Mouse (Mus musculus) heart, embryonic 12.5 days (tissue): Measurements from ENCODE around the gene Dck. TPM values are rescaled to one million over a fixed set of nuclear protein-coding genes. Genes with fewer than 3 reads are reported as not detected.
A peak's percentile ranks its signal among the peaks of the same experiment; 100 is the strongest.
"Not testable (repeated sequence)": the region's sequence is repeated elsewhere in the genome, so short reads cannot be mapped to it uniquely, and the experiment has no call there.

Experiments
- ATAC-seq: fragments of 200-750 bp; cut with Nextera tagmentation; 2 replicates; pipeline ENCODE4 v1.8.0; 2017; ENCODE audit warnings: moderate TSS enrichment, moderate library complexity; ENCODE audit not compliant: insufficient number of reproducible peaks, low FRiP score
- H3K27ac ChIP-seq: fragments of 300-500 bp; sonication (generic); 2 replicates; pipeline ENCODE4 v1.5.1; 2016; ENCODE audit warnings: mild to moderate bottlenecking, moderate library complexity; ENCODE audit not compliant: poor library complexity, severe bottlenecking
- H3K27me3 ChIP-seq: fragments of 300-500 bp; sonication (generic); replicated peaks from 2 replicates; pipeline ENCODE4 v1.6.1; 2016; ENCODE audit warnings: mild to moderate bottlenecking, moderate library complexity
- H3K36me3 ChIP-seq: fragments of 300-500 bp; sonication (generic); 2 replicates; pipeline ENCODE4 v1.6.1; 2016; ENCODE audit warnings: mild to moderate bottlenecking, moderate library complexity
- H3K4me1 ChIP-seq: fragments of 300-500 bp; sonication (generic); replicated peaks from 2 replicates; pipeline ENCODE4 v1.6.1; 2016; ENCODE audit warnings: mild to moderate bottlenecking
- H3K4me2 ChIP-seq: fragments of 300-500 bp; sonication (generic); 2 replicates; pipeline ENCODE4 v1.6.1; 2016; ENCODE audit warnings: mild to moderate bottlenecking, moderate library complexity
- H3K4me3 ChIP-seq: fragments of 300-500 bp; sonication (generic); 2 replicates; pipeline ENCODE4 v1.5.1; 2016; ENCODE audit warnings: mild to moderate bottlenecking
- H3K9ac ChIP-seq: fragments of 300-500 bp; sonication (generic); 2 replicates; pipeline ENCODE4 v1.6.1; 2016; ENCODE audit warnings: mild to moderate bottlenecking, moderate library complexity
- H3K9me3 ChIP-seq: fragments of 300-500 bp; sonication (generic); replicated peaks from 2 replicates; pipeline ENCODE4 v1.6.1; 2016; ENCODE audit warnings: mild to moderate bottlenecking, moderate library complexity
- WGBS: fragments of 180-500 bp; shearing (Covaris S2); methylation state at CpG from one replicate; pipeline ENCODE4 v1.1.7; 2016; 5-methylcytosine and 5-hydroxymethylcytosine counted together
- polyA plus RNA-seq: library from polyadenylated mRNA; unstranded; fragments of >200 nt; fragmentation: Nextera tagmentation; extraction: Ambion mirVana; gene quantifications from 2 replicates; pipeline ENCODE4 v1.2.1, GENCODE M21; 2016

Dck gene
- polyA plus RNA-seq = 48.3 and 49.1 TPM in 2 replicates

DNA sequence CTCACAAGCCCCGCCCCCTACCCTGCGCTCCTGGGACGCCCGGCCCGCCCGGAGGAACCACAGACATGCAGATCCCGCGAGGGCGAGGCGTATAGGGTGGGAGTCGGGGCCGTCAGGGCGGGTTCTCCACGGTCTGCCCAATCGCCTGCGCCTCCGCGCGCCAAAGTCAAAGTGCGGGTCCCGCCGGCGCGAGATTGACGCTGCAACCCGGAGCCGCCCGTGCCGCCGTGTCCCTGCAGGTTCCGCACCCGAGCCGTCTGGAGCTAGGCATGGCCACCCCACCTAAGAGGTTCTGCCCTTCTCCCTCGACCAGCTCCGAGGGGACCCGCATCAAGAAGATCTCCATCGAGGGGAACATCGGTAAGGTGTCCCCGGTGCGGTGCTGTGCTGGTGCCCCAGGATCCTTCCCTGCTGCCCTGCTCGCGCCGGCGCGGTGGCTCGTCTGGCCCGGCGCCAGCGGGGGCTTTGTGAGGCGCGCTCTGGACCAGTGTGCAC, at the start of gene Dck:
TSS of gene Dck (plus strand) at position 10 of the 495 bp plus-strand sequence.
- Histone ChIP-seq H3K9ac (peak within 1 kb of the TSS; percentile 86), H3K4me2 (peak within 1 kb of the TSS; percentile 70), H3K36me3 (peaks cover 7% of the 10 kb centered on the region), H3K4me1 (peaks cover 11% of the 10 kb centered on the region), H3K27ac (peak within 1 kb of the TSS; percentile 89), H3K9me3 (no peaks in the 10 kb centered on the region), H3K27me3 (no peaks in the 10 kb centered on the region), H3K4me3 (peak within 1 kb of the TSS; percentile 93)
- ATAC-seq = peak; percentile 100
- under 1% methylated on average over 51 of the region's 51 CpGs for WGBS

DNA sequence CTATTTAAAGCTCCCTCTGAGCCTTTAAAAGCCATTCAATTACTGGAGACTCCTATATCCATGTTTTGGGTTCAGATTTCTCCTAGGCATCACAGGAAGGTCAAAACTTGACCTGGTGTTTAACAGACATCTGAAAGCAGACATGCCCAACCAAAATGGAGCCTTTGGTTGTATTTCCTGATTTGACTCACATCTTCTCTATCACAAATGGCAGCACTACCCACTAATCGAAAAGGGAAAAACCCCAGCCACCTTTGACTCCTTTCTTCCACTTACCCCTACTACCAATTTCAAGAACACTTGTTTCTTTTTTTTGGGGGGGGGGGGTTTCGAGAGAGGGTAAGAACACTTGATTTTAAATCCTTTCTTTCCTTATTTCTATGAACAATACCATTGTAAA, 47.8 kb upstream of the Dck start:
- H3K36me3 ChIP-seq = no peaks in the 10 kb centered on the region
- H3K9ac ChIP-seq = no peak overlapping the region
- H3K27ac ChIP-seq = no peak overlapping the region
- ATAC-seq = no peak
- no peak overlapping the region for H3K4me2 ChIP-seq
- H3K27me3 ChIP-seq = no peaks in the 10 kb centered on the region
- H3K4me1 ChIP-seq = peaks cover 12% of the 10 kb centered on the region
- WGBS = 84% methylated on average over 2 of the region's 2 CpGs
- no peak overlapping the region for H3K4me3 ChIP-seq
- no peaks in the 10 kb centered on the region for H3K9me3 ChIP-seq

GRCm38 (mm10) chr5:88720116-88721002, 44.4 kb upstream of the Dck start, which contains the start of gene Mob1b:
Gene Mob1b (plus strand): TSS chr5:88720855.
- H3K9ac ChIP-seq = peak within 1 kb of the TSS; percentile 99
- no peaks in the 10 kb centered on the region for H3K9me3 ChIP-seq
- H3K36me3 ChIP-seq = no peaks in the 10 kb centered on the region
- peaks cover 35% of the 10 kb centered on the region for H3K4me1 ChIP-seq
- under 1% methylated on average over 54 of the region's 54 CpGs for WGBS
- H3K27ac ChIP-seq = peak within 1 kb of the TSS; percentile 91
- peak; percentile 97 for ATAC-seq
- H3K27me3 ChIP-seq = no peaks in the 10 kb centered on the region
- peak within 1 kb of the TSS; percentile 94 for H3K4me3 ChIP-seq
- peak within 1 kb of the TSS; percentile 92 for H3K4me2 ChIP-seq

DNA sequence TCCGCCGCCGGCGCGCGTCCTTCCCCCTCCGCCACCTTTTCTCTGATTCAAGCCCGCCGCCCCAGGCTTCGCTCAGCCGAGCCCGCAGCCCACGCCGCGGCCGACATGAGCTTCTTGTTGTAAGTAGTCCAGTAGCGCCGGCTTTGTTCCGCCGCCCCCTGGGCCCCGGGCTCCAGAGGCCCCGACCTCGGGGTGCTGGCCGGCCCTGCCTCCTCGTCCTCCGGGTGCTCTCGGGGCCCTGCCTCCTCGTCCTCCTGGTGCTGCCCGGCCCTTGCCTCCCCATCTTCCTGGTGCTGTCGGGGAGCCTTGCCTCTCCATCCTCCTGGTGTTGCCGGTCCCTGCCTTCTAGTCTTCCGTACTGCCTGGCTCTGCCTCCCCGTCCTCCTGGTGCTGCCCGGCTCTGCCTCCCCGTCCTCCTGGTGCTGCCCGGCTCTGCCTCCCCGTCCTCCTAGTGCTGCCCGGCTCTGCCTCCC, 43.8 kb upstream of the Dck start:
- no peaks in the 10 kb centered on the region for H3K9me3 ChIP-seq
- 0% methylated on average over 38 of the region's 38 CpGs for WGBS
- H3K4me2 ChIP-seq = peak overlapping the region; percentile 92
- peak overlapping the region; percentile 91 for H3K27ac ChIP-seq
- H3K4me3 ChIP-seq = peak overlapping the region; percentile 94
- H3K36me3 ChIP-seq = 0 out of 2 replicates have a peak, but pooled peaks cover 4% of the 10 kb centered on the region
- peaks cover 37% of the 10 kb centered on the region for H3K4me1 ChIP-seq
- H3K27me3 ChIP-seq = no peaks in the 10 kb centered on the region
- H3K9ac ChIP-seq = peak overlapping the region; percentile 99
- ATAC-seq = peak; percentile 40

GRCm38 (mm10) chr5:88721565-88722212, 43.1 kb upstream of the Dck start:
- Histone ChIP-seq H3K4me3 (peak overlapping the region; percentile 94), H3K36me3 (0 out of 2 replicates have a peak, but pooled peaks cover 4% of the 10 kb centered on the region), H3K9ac (peak overlapping the region; percentile 99), H3K4me2 (peak overlapping the region; percentile 92), H3K9me3 (no peaks in the 10 kb centered on the region), H3K27me3 (no peaks in the 10 kb centered on the region), H3K27ac (peak overlapping the region; percentile 91), H3K4me1 (peaks cover 37% of the 10 kb centered on the region)
- peak; percentile 43 for ATAC-seq
- whole genome bisulfite sequencing = 2% methylated on average over 31 of the region's 31 CpGs

DNA sequence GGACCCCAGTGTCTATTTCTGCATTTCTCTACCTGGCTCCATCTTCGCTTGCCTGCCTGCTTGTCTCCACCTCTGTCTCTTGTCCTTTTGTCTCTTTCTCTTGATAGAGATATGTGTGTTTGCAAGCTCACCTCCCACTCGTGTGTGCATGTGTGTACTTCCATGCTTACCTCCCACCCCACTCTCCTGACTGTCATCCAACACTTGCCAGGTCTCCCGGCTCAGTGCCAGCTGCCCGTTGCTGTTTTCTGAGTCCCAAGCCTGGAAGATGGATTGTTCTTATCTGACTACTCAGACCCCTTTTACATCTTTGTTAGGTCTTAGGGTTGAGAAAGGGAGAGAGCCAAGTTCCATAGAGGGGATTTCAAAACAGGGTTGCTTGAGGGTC, 42.6 kb upstream of the Dck start:
- Histone ChIP-seq H3K4me1 (peaks cover 37% of the 10 kb centered on the region), H3K9ac (peak overlapping the region; percentile 99), H3K9me3 (no peaks in the 10 kb centered on the region), H3K27ac (peak overlapping the region; percentile 91), H3K27me3 (no peaks in the 10 kb centered on the region), H3K36me3 (0 out of 2 replicates have a peak, but pooled peaks cover 4% of the 10 kb centered on the region), H3K4me3 (peak overlapping the region; percentile 94), H3K4me2 (peak overlapping the region; percentile 92)
- ATAC-seq = no peak
- WGBS = 7% methylated on average over 4 of the region's 4 CpGs

DNA sequence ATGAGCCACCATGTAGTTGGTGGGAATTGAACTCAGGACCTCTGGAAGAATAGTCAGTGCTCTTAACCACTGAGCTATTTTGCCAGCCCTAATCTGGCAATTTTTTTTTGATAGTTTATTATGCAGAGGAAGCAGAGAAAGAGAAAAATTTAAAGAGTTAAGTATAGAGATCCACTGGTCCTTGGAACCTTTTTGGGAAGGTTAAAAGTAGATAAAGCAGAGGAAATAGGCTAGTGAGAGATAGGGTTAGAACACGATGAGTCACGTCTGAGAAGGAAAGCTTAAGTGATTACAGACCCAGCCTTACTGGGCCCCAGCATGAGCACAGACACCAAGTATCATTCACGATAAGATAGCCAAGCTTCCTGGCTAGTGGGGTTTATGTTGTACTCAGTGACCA, 40.8 kb upstream of the Dck start:
- Histone ChIP-seq H3K27me3 (no peaks in the 10 kb centered on the region), H3K4me2 (peak overlapping the region; percentile 46), H3K27ac (peak overlapping the region; percentile 61), H3K9ac (no peak overlapping the region), H3K9me3 (no peaks in the 10 kb centered on the region), H3K4me1 (peaks cover 43% of the 10 kb centered on the region), H3K36me3 (0 out of 2 replicates have a peak, but pooled peaks cover 4% of the 10 kb centered on the region), H3K4me3 (peak overlapping the region; percentile 3; the same call in 1 of the 2 replicates)
- ATAC-seq = peak; percentile 69
- 4% methylated on average over 3 of the region's 3 CpGs for WGBS

DNA sequence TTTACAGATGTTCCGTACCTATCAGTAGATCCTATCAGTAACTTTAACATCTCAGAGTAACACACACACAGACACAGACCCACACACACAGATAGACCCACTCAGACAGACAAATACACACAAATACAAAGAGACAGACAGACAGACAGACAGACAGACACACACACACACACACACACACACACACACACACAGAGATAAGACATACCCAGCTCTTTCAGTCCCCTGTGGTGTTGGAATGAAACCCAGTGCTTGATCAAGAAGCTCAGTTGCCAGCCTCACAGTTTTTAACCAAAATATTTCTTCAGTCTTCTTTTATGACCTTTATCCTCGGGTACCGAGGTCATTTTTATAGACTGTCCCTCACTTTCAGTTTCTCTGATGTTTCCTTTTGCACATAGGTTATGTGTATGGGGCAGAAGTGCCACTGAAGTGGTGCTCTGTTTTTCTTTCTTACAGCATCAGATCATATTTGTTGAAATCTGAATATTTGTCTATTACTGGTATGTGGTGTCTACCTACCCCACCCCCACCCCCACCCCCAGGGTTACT, 37.1 kb upstream of the Dck start:
- Histone ChIP-seq H3K27ac (peak overlapping the region; percentile 25; the same call in 1 of the 2 replicates), H3K36me3 (0 out of 2 replicates have a peak, but pooled peaks cover 4% of the 10 kb centered on the region), H3K4me2 (no peak overlapping the region), H3K4me1 (peaks cover 34% of the 10 kb centered on the region), H3K27me3 (no peaks in the 10 kb centered on the region), H3K9ac (no peak overlapping the region), H3K4me3 (no peak overlapping the region), H3K9me3 (no peaks in the 10 kb centered on the region)
- ATAC-seq = no peak
- WGBS = 86% methylated on average over 3 of the region's 3 CpGs

GRCm38 (mm10) chr5:88734786-88735185, 30.0 kb upstream of the Dck start:
- Histone ChIP-seq H3K27ac (no peak overlapping the region), H3K36me3 (no peaks in the 10 kb centered on the region), H3K4me3 (no peak overlapping the region), H3K9me3 (no peaks in the 10 kb centered on the region), H3K4me2 (no peak overlapping the region), H3K4me1 (peaks cover 9% of the 10 kb centered on the region), H3K27me3 (no peaks in the 10 kb centered on the region), H3K9ac (no peak overlapping the region)
- WGBS = 86% methylated on average over 2 of the region's 2 CpGs
- no peak for ATAC-seq

DNA sequence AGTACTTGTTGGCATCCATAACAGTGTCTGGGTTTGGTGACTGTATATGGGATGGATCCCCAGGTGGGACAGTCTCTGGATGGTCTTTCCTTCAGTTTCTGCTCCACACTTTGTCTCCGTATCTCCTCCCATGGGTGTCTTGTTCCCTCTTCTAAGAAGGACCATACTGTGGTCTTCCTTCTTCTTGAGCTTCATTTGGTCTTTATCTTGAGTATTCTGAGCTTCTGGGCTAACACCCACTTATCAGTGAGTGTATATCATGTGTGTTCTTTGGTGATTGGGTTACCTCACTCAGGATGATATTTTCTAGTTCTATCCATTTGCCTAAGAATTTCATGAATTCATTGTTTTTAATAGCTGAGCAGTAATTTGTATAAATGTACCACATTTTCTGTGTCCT, 23.7 kb upstream of the Dck start:
- H3K36me3 ChIP-seq = peaks cover 31% of the 10 kb centered on the region
- 96% methylated on average over 1 of the region's 1 CpGs for WGBS
- not testable (repeated sequence) for ATAC-seq, H3K9me3 ChIP-seq, H3K4me3 ChIP-seq, H3K4me1 ChIP-seq, H3K9ac ChIP-seq, H3K27ac ChIP-seq, H3K4me2 ChIP-seq, H3K27me3 ChIP-seq
